Mouse (Mus musculus): ENCODE measurements around the gene Snx29. TPM values are rescaled to one million over a fixed set of nuclear protein-coding genes. Genes with fewer than 3 reads are reported as not detected.
A peak's percentile ranks its signal among the peaks of the same experiment; 100 is the strongest.
"Not testable (repeated sequence)": the region's sequence is repeated elsewhere in the genome, so short reads cannot be mapped to it uniquely, and the experiment has no call there.

Snx29 gene
- polyA plus RNA-seq, 1 experiment: not detected

- Histone ChIP-seq H3K4me3 (ENCODE audit: insufficient read depth, low read depth, low read length) (no peak overlapping the region), H3K4me1 (ENCODE audit: control insufficient read depth, insufficient read depth, low read length) (peaks cover 4% of the 10 kb centered on the region), H3K27ac (ENCODE audit: insufficient read depth, low read depth, low read length) (no peak overlapping the region)
- TF ChIP-seq POLR2A (IDR thresholded peaks at IDR 0.05; ENCODE audit: insufficient read depth, low read depth, low read length) (no peak), CTCF (IDR thresholded peaks at IDR 0.05; ENCODE audit: insufficient read depth, low read depth, low read length) (no peak)
- WGBS: 86% methylated on average over 3 of the region's 3 CpGs
Measured at GRCm38 (mm10) chr16:11501138-11501537, 178.4 kb downstream of the Snx29 start.

GRCm38 (mm10) chr16:11501611-11502010 lies 178.9 kb downstream of the Snx29 start:
- Histone ChIP-seq H3K4me3 (ENCODE audit: insufficient read depth, low read depth, low read length) (no peak overlapping the region), H3K27ac (ENCODE audit: insufficient read depth, low read depth, low read length) (no peak overlapping the region), H3K4me1 (ENCODE audit: control insufficient read depth, insufficient read depth, low read length) (peaks cover 6% of the 10 kb centered on the region)
- WGBS: 95% methylated on average over 2 of the region's 2 CpGs
- no peak for TF ChIP-seq CTCF (IDR thresholded peaks at IDR 0.05; ENCODE audit: insufficient read depth, low read depth, low read length)
- TF ChIP-seq POLR2A (IDR thresholded peaks at IDR 0.05; ENCODE audit: insufficient read depth, low read depth, low read length): no peak

GRCm38 (mm10) chr16:11504666-11505491 lies 182.2 kb downstream of the Snx29 start:
- WGBS: 81% methylated on average over 2 of the region's 2 CpGs
- TF ChIP-seq CTCF (IDR thresholded peaks at IDR 0.05; ENCODE audit: insufficient read depth, low read depth, low read length) (no peak), POLR2A (IDR thresholded peaks at IDR 0.05; ENCODE audit: insufficient read depth, low read depth, low read length) (no peak)
- Histone ChIP-seq H3K4me1 (ENCODE audit: control insufficient read depth, insufficient read depth, low read length) (peaks cover 7% of the 10 kb centered on the region), H3K27ac (ENCODE audit: insufficient read depth, low read depth, low read length) (no peak overlapping the region), H3K4me3 (ENCODE audit: insufficient read depth, low read depth, low read length) (no peak overlapping the region)

GRCm38 (mm10) chr16:11505492-11506176 lies 182.9 kb downstream of the Snx29 start:
- Histone ChIP-seq H3K27ac (ENCODE audit: insufficient read depth, low read depth, low read length) (peak overlapping the region; percentile 44), H3K4me3 (ENCODE audit: insufficient read depth, low read depth, low read length) (no peak overlapping the region), H3K4me1 (ENCODE audit: control insufficient read depth, insufficient read depth, low read length) (peaks cover 7% of the 10 kb centered on the region)
- 25% methylated on average over 5 of the region's 5 CpGs for WGBS
- TF ChIP-seq POLR2A (IDR thresholded peaks at IDR 0.05; ENCODE audit: insufficient read depth, low read depth, low read length) (no peak), CTCF (IDR thresholded peaks at IDR 0.05; ENCODE audit: insufficient read depth, low read depth, low read length) (no peak)

- H3K4me1 ChIP-seq (ENCODE audit: control insufficient read depth, insufficient read depth, low read length): peaks cover 7% of the 10 kb centered on the region
- TF ChIP-seq POLR2A (IDR thresholded peaks at IDR 0.05; ENCODE audit: insufficient read depth, low read depth, low read length) (no peak), CTCF (IDR thresholded peaks at IDR 0.05; ENCODE audit: insufficient read depth, low read depth, low read length) (no peak)
- WGBS: 87% methylated on average over 9 of the region's 9 CpGs
- H3K4me3 ChIP-seq (ENCODE audit: insufficient read depth, low read depth, low read length): no peak overlapping the region
- H3K27ac ChIP-seq (ENCODE audit: insufficient read depth, low read depth, low read length): no peak overlapping the region
Measured at GRCm38 (mm10) chr16:11507188-11507731, 184.6 kb downstream of the Snx29 start.

- Histone ChIP-seq H3K4me3 (ENCODE audit: insufficient read depth, low read depth, low read length) (no peak overlapping the region), H3K4me1 (ENCODE audit: control insufficient read depth, insufficient read depth, low read length) (peaks cover 7% of the 10 kb centered on the region), H3K27ac (ENCODE audit: insufficient read depth, low read depth, low read length) (no peak overlapping the region)
- 95% methylated on average over 7 of the region's 7 CpGs for WGBS
- no peak for TF ChIP-seq POLR2A (IDR thresholded peaks at IDR 0.05; ENCODE audit: insufficient read depth, low read depth, low read length)
- TF ChIP-seq CTCF (IDR thresholded peaks at IDR 0.05; ENCODE audit: insufficient read depth, low read depth, low read length): no peak
Measured at GRCm38 (mm10) chr16:11508341-11508740, 185.6 kb downstream of the Snx29 start.

- H3K4me1 ChIP-seq (ENCODE audit: control insufficient read depth, insufficient read depth, low read length): peaks cover 7% of the 10 kb centered on the region
- 92% methylated on average over 2 of the region's 2 CpGs for WGBS
- H3K27ac ChIP-seq (ENCODE audit: insufficient read depth, low read depth, low read length): no peak overlapping the region
- TF ChIP-seq CTCF (IDR thresholded peaks at IDR 0.05; ENCODE audit: insufficient read depth, low read depth, low read length) (no peak), POLR2A (IDR thresholded peaks at IDR 0.05; ENCODE audit: insufficient read depth, low read depth, low read length) (no peak)
- H3K4me3 ChIP-seq (ENCODE audit: insufficient read depth, low read depth, low read length): no peak overlapping the region
Measured at GRCm38 (mm10) chr16:11510416-11510815, 187.7 kb downstream of the Snx29 start.

- Histone ChIP-seq H3K4me3 (ENCODE audit: insufficient read depth, low read depth, low read length) (no peak overlapping the region), H3K4me1 (ENCODE audit: control insufficient read depth, insufficient read depth, low read length) (peaks cover 2% of the 10 kb centered on the region; the same call in 1 of the 2 replicates), H3K27ac (ENCODE audit: insufficient read depth, low read depth, low read length) (no peak overlapping the region)
- TF ChIP-seq CTCF (IDR thresholded peaks at IDR 0.05; ENCODE audit: insufficient read depth, low read depth, low read length) (no peak), POLR2A (IDR thresholded peaks at IDR 0.05; ENCODE audit: insufficient read depth, low read depth, low read length) (no peak)
- 89% methylated on average over 3 of the region's 3 CpGs for WGBS
Measured at GRCm38 (mm10) chr16:11510854-11511253, 188.1 kb downstream of the Snx29 start.

GRCm38 (mm10) chr16:11511696-11512095 lies 189.0 kb downstream of the Snx29 start:
- H3K27ac ChIP-seq (ENCODE audit: insufficient read depth, low read depth, low read length); H3K4me3 ChIP-seq (ENCODE audit: insufficient read depth, low read depth, low read length); H3K4me1 ChIP-seq (ENCODE audit: control insufficient read depth, insufficient read depth, low read length): not testable (repeated sequence)
- 87% methylated on average over 7 of the region's 7 CpGs for WGBS
